Mouse (Mus musculus) kidney, adult 2 months (tissue): ENCODE measurements around the gene Baz2a.

Source experiments
- CTCF ChIP-seq: fragments of 200-500 bp; conservative IDR thresholded peaks from 2 replicates; pipeline ENCODE4 v1.5.1; 2011; ENCODE audit warnings: low read depth, mild to moderate bottlenecking, control low read depth, low read length, moderate library complexity, mixed read lengths; ENCODE audit not compliant: insufficient read depth, insufficient read length
- POLR2A ChIP-seq: fragments of 200-500 bp; IDR thresholded peaks from one replicate; pipeline ENCODE4 v1.6.1; 2011; ENCODE audit warnings: low read depth, low read length, control low read depth

- TF ChIP-seq POLR2A (no peak), CTCF (no peak)
These were observed 75.7 kb downstream of the Baz2a start for GRCm38 (mm10) chr10:128167091-128167490.
